Mouse (Mus musculus): ENCODE results near the gene Tmem203. TPM values are rescaled to one million over a fixed set of nuclear protein-coding genes. Genes with fewer than 3 reads are reported as not detected.
A peak's percentile ranks its signal among the peaks of the same experiment; 100 is the strongest.
"Not testable (repeated sequence)": the region's sequence is repeated elsewhere in the genome, so short reads cannot be mapped to it uniquely, and the experiment has no call there.

Tmem203 gene
- polyA plus RNA-seq, 1 experiment from 2014 or later, result 19.2 TPM

DNA sequence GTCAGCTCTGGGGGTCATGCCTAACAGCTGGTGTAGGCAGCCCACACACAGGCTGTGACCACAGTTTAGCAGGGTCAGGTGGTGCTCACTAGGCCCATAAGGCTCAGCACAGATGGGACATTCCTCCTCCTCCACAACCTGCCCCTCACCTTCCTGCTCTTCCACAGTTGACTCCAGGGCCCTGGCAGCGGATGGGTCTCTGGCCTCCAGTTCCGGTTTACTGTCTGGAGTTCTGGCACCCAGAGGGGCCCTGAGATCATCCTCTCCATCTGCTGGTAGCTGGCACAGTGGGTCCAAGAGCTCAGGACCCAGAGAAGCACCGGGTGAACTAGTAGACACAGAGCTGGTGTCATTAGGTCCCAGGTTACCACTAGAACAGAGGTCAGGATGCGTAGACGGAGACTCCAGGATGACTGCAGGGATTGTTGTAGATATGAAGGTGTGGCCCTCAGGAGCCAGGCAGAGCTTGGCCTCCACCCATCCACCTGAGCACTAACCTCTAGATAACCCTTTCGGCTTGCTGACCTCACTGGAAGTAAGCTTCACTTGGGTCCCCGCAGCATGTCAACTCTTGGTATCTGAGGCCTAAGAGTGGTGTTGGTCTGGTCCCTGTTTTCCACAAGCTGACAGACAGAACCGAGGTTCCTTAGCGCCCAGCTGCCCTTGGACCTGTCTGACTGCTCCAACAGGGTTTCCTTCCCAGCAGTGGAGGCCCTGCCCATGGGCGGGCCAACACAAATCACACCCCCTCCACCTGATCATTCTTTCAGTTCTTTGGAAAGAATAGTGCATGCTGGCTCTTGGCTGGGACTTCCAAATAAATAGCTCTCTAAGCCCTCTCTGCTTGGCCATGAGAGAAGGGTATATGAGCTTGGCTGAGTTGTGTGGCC lies 8.8 kb upstream of the Tmem203 start, which contains the start of gene AL732309.1:
Gene AL732309.1 (minus strand): TSS at position 681 of the 890 bp plus-strand sequence.
- DNase-seq (ENCODE audit: low spot score), result no peak
- Histone ChIP-seq H3K4me3 (ENCODE audit: low read depth, low read length) (no peak within 1 kb of the TSS), H3K27me3 (replicated peaks; ENCODE audit: control insufficient read depth, insufficient read depth, low read length) (peaks cover 17% of the 10 kb centered on the region), H3K4me1 (replicated peaks; ENCODE audit: control insufficient read depth, insufficient read depth, low read length) (no peaks in the 10 kb centered on the region; the same call in 1 of the 2 replicates), H3K27ac (ENCODE audit: low read depth) (no peak within 1 kb of the TSS), H3K36me3 (ENCODE audit: control insufficient read depth, insufficient read depth, low read length) (peaks cover 34% of the 10 kb centered on the region), H3K9me3 (ENCODE audit: control insufficient read depth, low read length) (no peaks in the 10 kb centered on the region), H3K4me2 (ENCODE audit: low read length) (no peak within 1 kb of the TSS), H3K9ac (ENCODE audit: low read length) (no peak within 1 kb of the TSS)
- no peak for ATAC-seq (replicated peaks; ENCODE audit: low FRiP score, low TSS enrichment, low read depth)
- WGBS, result 85% methylated on average over 10 of the region's 10 CpGs

DNA sequence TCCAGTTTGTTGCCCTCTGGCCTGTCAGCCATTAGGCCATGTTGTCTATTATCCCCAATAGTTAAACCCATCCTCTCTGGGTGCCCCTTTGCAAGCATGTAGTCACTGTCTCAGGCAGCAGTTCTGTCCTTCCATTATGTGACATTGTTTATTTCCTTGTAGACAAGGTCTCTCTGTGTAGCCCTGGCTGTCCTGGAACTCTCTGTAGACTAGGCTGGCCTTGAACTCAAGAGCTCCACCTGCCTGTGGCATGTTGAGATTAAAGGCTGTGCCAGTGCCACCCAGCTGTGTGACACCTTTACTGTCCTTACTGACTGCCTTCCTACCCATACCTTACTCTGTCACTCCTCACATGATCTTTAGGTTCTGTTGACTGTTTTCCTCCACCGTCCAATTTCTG lies 2.9 kb upstream of the Tmem203 start:
- DNase-seq (ENCODE audit: low spot score), result no peak
- 91% methylated on average over 1 of the region's 1 CpGs for WGBS
- no peak overlapping the region for H3K27ac ChIP-seq (ENCODE audit: low read depth)

DNA sequence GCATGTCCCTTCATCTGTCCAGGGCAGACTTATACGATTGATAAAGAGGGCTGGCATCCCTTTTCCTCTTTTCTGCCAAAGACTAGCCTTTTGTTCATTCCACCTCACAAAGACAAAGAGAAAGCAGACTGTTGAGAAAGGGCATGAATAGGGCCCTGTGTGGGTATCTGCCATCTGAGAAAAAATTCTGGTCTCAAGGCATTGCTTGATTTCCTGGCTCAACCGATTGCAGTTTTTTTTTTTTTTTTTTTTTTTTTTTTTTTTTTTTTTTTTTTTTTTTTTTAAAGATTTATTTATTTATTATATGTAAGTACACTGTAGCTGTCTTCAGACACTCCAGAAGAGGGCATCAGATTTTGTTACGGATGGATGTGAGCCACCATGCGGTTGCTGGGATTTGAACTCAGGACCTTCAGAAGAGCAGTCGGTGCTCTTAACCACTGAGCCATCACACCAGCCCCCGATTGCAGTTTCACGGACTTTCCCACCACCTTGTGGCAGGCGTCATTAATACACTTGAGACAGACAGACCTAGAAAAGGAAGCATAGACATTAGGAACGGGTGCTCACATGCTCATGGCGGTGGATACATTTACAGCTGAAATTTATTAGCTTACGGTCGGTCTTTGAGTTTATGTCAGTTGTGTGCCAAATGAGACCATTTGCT lies 1.3 kb downstream of the Tmem203 start:
- H3K9me3 ChIP-seq (ENCODE audit: control insufficient read depth, low read length); DNase-seq (ENCODE audit: low spot score); H3K36me3 ChIP-seq (ENCODE audit: control insufficient read depth, insufficient read depth, low read length); ATAC-seq (replicated peaks; ENCODE audit: low FRiP score, low TSS enrichment, low read depth); H3K27ac ChIP-seq (ENCODE audit: low read depth); H3K27me3 ChIP-seq (replicated peaks; ENCODE audit: control insufficient read depth, insufficient read depth, low read length): not testable (repeated sequence)
- Histone ChIP-seq H3K4me3 (ENCODE audit: low read depth, low read length) (peak overlapping the region; percentile 81), H3K9ac (ENCODE audit: low read length) (peak overlapping the region; percentile 81; the same call in 1 of the 2 replicates), H3K4me1 (replicated peaks; ENCODE audit: control insufficient read depth, insufficient read depth, low read length) (peaks cover 11% of the 10 kb centered on the region), H3K4me2 (ENCODE audit: low read length) (peak overlapping the region; percentile 82)
- 60% methylated on average over 10 of the region's 12 CpGs for WGBS

More for the DNA sequence above, 2.9 kb upstream of the Tmem203 start:
- no peaks in the 10 kb centered on the region for H3K9me3 ChIP-seq (ENCODE audit: control insufficient read depth, low read length)
- no peak for ATAC-seq (replicated peaks; ENCODE audit: low FRiP score, low TSS enrichment, low read depth)
- H3K4me3 ChIP-seq (ENCODE audit: low read depth, low read length), result no peak overlapping the region
- H3K27me3 ChIP-seq (replicated peaks; ENCODE audit: control insufficient read depth, insufficient read depth, low read length), result no peaks in the 10 kb centered on the region
- no peak overlapping the region for H3K4me2 ChIP-seq (ENCODE audit: low read length)
- no peak overlapping the region for H3K9ac ChIP-seq (ENCODE audit: low read length)
- peaks cover 33% of the 10 kb centered on the region for H3K36me3 ChIP-seq (ENCODE audit: control insufficient read depth, insufficient read depth, low read length)
- H3K4me1 ChIP-seq (replicated peaks; ENCODE audit: control insufficient read depth, insufficient read depth, low read length), result peaks cover 11% of the 10 kb centered on the region

DNA sequence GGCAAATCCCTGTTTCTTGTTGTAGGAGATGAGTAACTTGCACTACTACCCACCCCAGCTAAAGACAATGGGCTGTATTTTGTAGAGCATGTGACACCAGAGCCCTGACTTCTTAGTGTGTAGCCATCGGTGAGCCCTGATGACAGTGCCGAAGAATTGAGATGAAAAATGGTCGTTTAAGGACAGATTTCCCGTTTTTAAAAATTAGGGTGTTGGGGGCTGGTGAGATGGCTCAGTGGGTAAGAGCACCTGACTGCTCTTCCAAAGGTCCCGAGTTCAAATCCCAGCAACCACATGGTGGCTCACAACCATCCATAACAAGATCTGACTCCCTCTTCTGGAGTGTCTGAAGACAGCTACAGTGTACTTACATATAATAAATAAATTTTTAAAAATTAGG lies 2.0 kb downstream of the Tmem203 start:
- ATAC-seq (replicated peaks; ENCODE audit: low FRiP score, low TSS enrichment, low read depth); H3K9ac ChIP-seq (ENCODE audit: low read length); H3K4me2 ChIP-seq (ENCODE audit: low read length); H3K27ac ChIP-seq (ENCODE audit: low read depth); H3K36me3 ChIP-seq (ENCODE audit: control insufficient read depth, insufficient read depth, low read length); H3K4me3 ChIP-seq (ENCODE audit: low read depth, low read length); DNase-seq (ENCODE audit: low spot score); H3K9me3 ChIP-seq (ENCODE audit: control insufficient read depth, low read length); H3K27me3 ChIP-seq (replicated peaks; ENCODE audit: control insufficient read depth, insufficient read depth, low read length): not testable (repeated sequence)
- peaks cover 11% of the 10 kb centered on the region for H3K4me1 ChIP-seq (replicated peaks; ENCODE audit: control insufficient read depth, insufficient read depth, low read length)
- 86% methylated on average over 5 of the region's 5 CpGs for WGBS

DNA sequence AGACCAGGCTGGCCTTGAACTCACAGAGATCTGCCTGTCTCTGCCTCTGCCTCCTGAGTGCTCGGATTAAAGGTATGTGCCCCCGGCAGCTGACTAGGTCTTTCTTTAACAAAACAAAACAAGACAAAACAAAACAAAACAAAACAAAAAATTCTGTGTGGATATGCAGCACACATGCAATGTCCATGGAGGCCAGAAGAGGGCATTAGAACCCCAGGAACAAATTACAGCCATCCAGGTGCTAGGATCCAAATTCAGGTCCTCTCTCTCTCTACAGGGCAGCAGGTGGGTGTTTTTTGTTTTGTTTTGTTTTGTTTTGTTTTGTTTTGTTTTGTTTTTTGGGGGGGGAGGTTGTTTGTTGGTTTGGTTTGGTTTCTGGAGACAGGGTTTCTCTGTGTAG lies 3.6 kb downstream of the Tmem203 start:
- Histone ChIP-seq H3K27me3 (replicated peaks; ENCODE audit: control insufficient read depth, insufficient read depth, low read length) (peaks cover 5% of the 10 kb centered on the region; the same call in 1 of the 2 replicates), H3K36me3 (ENCODE audit: control insufficient read depth, insufficient read depth, low read length) (no peaks in the 10 kb centered on the region), H3K4me3 (ENCODE audit: low read depth, low read length) (no peak overlapping the region), H3K27ac (ENCODE audit: low read depth) (no peak overlapping the region), H3K4me2 (ENCODE audit: low read length) (no peak overlapping the region), H3K9me3 (ENCODE audit: control insufficient read depth, low read length) (no peaks in the 10 kb centered on the region), H3K4me1 (replicated peaks; ENCODE audit: control insufficient read depth, insufficient read depth, low read length) (peaks cover 16% of the 10 kb centered on the region), H3K9ac (ENCODE audit: low read length) (no peak overlapping the region)
- ATAC-seq (replicated peaks; ENCODE audit: low FRiP score, low TSS enrichment, low read depth), result no peak
- WGBS, result 69% methylated on average over 2 of the region's 2 CpGs
- no peak for DNase-seq (ENCODE audit: low spot score)

DNA sequence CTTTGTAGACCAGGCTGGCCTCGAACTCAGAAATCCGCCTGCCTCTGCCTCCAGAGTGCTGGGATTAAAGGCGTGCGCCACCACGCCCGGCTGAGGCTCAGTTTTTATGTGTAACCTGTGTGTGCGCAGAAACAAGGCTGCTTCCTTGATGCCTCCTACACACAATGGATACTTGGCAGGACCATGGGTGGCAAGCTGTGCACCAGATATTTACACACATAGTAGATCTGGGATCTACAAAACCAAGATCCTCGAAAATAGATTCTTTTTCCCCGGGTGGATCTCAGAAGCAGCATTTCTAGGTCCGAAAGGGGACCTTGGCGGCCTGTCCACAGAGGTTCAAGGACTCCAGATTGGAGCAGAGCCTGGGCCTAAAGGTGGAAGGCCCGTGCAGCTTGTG lies 6.6 kb downstream of the Tmem203 start:
- H3K36me3 ChIP-seq (ENCODE audit: control insufficient read depth, insufficient read depth, low read length), result no peaks in the 10 kb centered on the region
- H3K4me2 ChIP-seq (ENCODE audit: low read length), result peak overlapping the region; percentile 76
- peak overlapping the region; percentile 83 for H3K4me3 ChIP-seq (ENCODE audit: low read depth, low read length)
- H3K27ac ChIP-seq (ENCODE audit: low read depth), result 0 out of 2 replicates have a peak overlapping the region, but pooled peaks have one; percentile 9
- peaks cover 10% of the 10 kb centered on the region; the same call in 1 of the 2 replicates for H3K27me3 ChIP-seq (replicated peaks; ENCODE audit: control insufficient read depth, insufficient read depth, low read length)
- ATAC-seq (replicated peaks; ENCODE audit: low FRiP score, low TSS enrichment, low read depth) (no peak), DNase-seq (ENCODE audit: low spot score) (no peak)
- H3K9ac ChIP-seq (ENCODE audit: low read length), result no peak overlapping the region
- WGBS, result 48% methylated on average over 12 of the region's 12 CpGs
- peaks cover 19% of the 10 kb centered on the region for H3K4me1 ChIP-seq (replicated peaks; ENCODE audit: control insufficient read depth, insufficient read depth, low read length)
- H3K9me3 ChIP-seq (ENCODE audit: control insufficient read depth, low read length), result no peaks in the 10 kb centered on the region

DNA sequence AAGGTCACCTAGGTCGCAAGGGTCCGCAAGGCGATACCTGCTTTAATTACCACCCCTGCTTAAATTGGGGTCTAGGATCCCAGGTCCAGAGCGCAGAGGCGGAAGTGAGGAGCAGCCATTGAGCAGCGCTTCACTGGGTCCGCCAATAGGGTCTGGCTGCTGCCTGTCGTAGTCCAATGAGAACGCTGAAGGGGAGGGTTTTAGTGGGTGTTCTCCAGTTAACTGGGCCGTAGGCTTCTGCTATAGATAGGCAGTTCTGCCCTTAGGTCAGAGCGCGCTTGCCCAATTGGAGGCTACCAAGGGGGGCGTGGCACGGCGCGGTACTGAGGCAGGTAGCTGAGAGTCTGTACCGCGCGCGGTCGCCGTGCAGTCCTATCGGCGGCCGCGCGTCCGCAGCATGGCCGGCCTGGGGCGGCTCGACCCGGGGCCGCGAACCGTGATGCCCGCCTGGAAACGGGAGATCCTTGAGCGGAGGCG lies 7.1 kb downstream of the Tmem203 start, which contains the start of gene Tprn:
Gene Tprn (plus strand): TSS at position 328 of the 477 bp plus-strand sequence.
- H3K36me3 ChIP-seq (ENCODE audit: control insufficient read depth, insufficient read depth, low read length), result no peaks in the 10 kb centered on the region
- peaks cover 20% of the 10 kb centered on the region for H3K4me1 ChIP-seq (replicated peaks; ENCODE audit: control insufficient read depth, insufficient read depth, low read length)
- under 1% methylated on average over 39 of the region's 39 CpGs for WGBS
- peak within 1 kb of the TSS; percentile 46 for H3K9ac ChIP-seq (ENCODE audit: low read length)
- H3K27ac ChIP-seq (ENCODE audit: low read depth), result 0 out of 2 replicates have a peak within 1 kb of the TSS, but pooled peaks have one; percentile 9
- peak; percentile 98 for ATAC-seq (replicated peaks; ENCODE audit: low FRiP score, low TSS enrichment, low read depth)
- peak within 1 kb of the TSS; percentile 76 for H3K4me2 ChIP-seq (ENCODE audit: low read length)
- H3K4me3 ChIP-seq (ENCODE audit: low read depth, low read length), result peak within 1 kb of the TSS; percentile 83
- no peaks in the 10 kb centered on the region for H3K9me3 ChIP-seq (ENCODE audit: control insufficient read depth, low read length)
- peak; percentile 88 for DNase-seq (ENCODE audit: low spot score)
- H3K27me3 ChIP-seq (replicated peaks; ENCODE audit: control insufficient read depth, insufficient read depth, low read length), result peaks cover 10% of the 10 kb centered on the region; the same call in 1 of the 2 replicates

DNA sequence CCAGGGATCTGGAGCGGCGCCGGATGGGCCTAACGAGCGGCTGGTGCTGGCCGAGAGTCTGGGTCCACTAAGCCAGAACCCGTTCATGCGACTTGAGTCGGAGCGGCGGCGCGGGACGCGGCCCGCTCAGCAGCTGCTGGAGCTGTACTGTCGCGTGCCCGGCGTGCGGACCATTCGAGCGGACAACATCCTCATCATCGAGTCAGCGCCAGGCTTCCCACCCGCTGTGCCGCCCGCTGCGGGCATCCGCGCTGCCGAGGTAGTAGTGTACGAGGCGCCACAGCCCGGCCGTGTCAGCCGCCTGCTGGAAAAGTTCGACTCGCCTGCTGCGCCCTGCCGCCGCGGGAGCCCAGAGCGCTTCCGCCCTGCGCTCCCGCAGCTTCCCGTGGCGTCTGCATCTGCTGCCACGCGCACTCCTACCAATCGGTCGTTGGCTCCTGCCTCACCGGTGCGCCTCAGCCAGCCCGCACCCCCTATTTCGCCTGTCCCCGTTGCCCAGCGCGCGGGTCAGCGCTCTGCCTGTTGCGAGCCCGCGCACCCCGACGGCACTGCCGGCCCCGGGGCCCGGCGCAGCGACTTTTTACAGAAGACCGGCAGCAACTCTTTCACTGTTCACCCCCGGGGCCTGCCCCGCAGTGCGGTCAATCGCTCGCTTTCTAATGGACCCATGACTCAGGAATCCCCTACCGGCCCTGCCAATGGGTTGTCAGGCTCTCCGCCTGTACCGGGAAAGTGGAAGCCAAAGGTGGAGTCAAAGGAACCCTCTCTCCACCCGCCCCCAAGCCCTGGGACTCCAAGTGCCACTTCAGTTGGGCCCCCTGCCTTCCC lies 7.8 kb downstream of the Tmem203 start:
- H3K9ac ChIP-seq (ENCODE audit: low read length), result peak overlapping the region; percentile 46
- no peak overlapping the region for H3K27ac ChIP-seq (ENCODE audit: low read depth)
- H3K4me1 ChIP-seq (replicated peaks; ENCODE audit: control insufficient read depth, insufficient read depth, low read length), result peaks cover 20% of the 10 kb centered on the region
- WGBS, result under 1% methylated on average over 76 of the region's 82 CpGs
- H3K27me3 ChIP-seq (replicated peaks; ENCODE audit: control insufficient read depth, insufficient read depth, low read length), result peaks cover 10% of the 10 kb centered on the region; the same call in 1 of the 2 replicates
- peak overlapping the region; percentile 76 for H3K4me2 ChIP-seq (ENCODE audit: low read length)
- peak overlapping the region; percentile 83 for H3K4me3 ChIP-seq (ENCODE audit: low read depth, low read length)
- no peaks in the 10 kb centered on the region for H3K9me3 ChIP-seq (ENCODE audit: control insufficient read depth, low read length)
- no peaks in the 10 kb centered on the region for H3K36me3 ChIP-seq (ENCODE audit: control insufficient read depth, insufficient read depth, low read length)
- DNase-seq (ENCODE audit: low spot score), result no peak
- 0 out of 2 replicates have a peak, but pooled peaks have one; percentile 5 for ATAC-seq (replicated peaks; ENCODE audit: low FRiP score, low TSS enrichment, low read depth)
